Mouse (Mus musculus): Measurements from ENCODE around the gene Gbe1. TPM values are rescaled to one million over a fixed set of nuclear protein-coding genes. Genes with fewer than 3 reads are reported as not detected.

The Gbe1 gene
- total and polyA plus RNA-seq, 2 experiments from 2014 or later, result 57.6 to 72.4 TPM

- H3K4me2 ChIP-seq (ENCODE audit: low read depth, low read length), result no peak overlapping the region
- no peaks in the 10 kb centered on the region for H3K4me1 ChIP-seq (ENCODE audit: control insufficient read depth, insufficient read depth)
- H3K27ac ChIP-seq (ENCODE audit: low read depth), result no peak overlapping the region
- no peak overlapping the region for H3K9ac ChIP-seq (replicated peaks; ENCODE audit: low read depth, low read length)
- ATAC-seq (ENCODE audit: insufficient read depth, low read depth), result no peak
- no peaks in the 10 kb centered on the region for H3K27me3 ChIP-seq (ENCODE audit: control insufficient read depth, insufficient read depth, low read length)
- no peak overlapping the region for H3K4me3 ChIP-seq (ENCODE audit: low read depth, low read length)
- no peak for DNase-seq (ENCODE audit: low spot score)
- no peaks in the 10 kb centered on the region for H3K9me3 ChIP-seq (replicated peaks; ENCODE audit: control insufficient read depth, low read length)
- no peaks in the 10 kb centered on the region for H3K36me3 ChIP-seq (replicated peaks; ENCODE audit: control insufficient read depth, insufficient read depth, low read length)
- 74% methylated on average over 3 of the region's 3 CpGs for WGBS
- TF ChIP-seq CTCF (IDR thresholded peaks at IDR 0.05; ENCODE audit: low read depth), result no peak
- no peak for TF ChIP-seq EP300 (IDR thresholded peaks at IDR 0.05; ENCODE audit: low read depth)
Observed at GRCm38 (mm10) chr16:70337661-70338060, 23.9 kb downstream of the Gbe1 start.

GRCm38 (mm10) chr16:70344496-70344895 is 30.7 kb downstream of the Gbe1 start:
- H3K9ac ChIP-seq (replicated peaks; ENCODE audit: low read depth, low read length), result no peak overlapping the region
- H3K27ac ChIP-seq (ENCODE audit: low read depth), result no peak overlapping the region
- no peak overlapping the region for H3K4me3 ChIP-seq (ENCODE audit: low read depth, low read length)
- ATAC-seq (ENCODE audit: insufficient read depth, low read depth) (no peak), DNase-seq (ENCODE audit: low spot score) (no peak)
- no peak overlapping the region for H3K4me2 ChIP-seq (ENCODE audit: low read depth, low read length)
- H3K27me3 ChIP-seq (ENCODE audit: control insufficient read depth, insufficient read depth, low read length), result no peaks in the 10 kb centered on the region
- 67% methylated on average over 1 of the region's 1 CpGs for WGBS
- no peaks in the 10 kb centered on the region for H3K36me3 ChIP-seq (replicated peaks; ENCODE audit: control insufficient read depth, insufficient read depth, low read length)
- H3K4me1 ChIP-seq (ENCODE audit: control insufficient read depth, insufficient read depth), result peaks cover 15% of the 10 kb centered on the region; the same call in 1 of the 2 replicates
- TF ChIP-seq CTCF (IDR thresholded peaks at IDR 0.05; ENCODE audit: low read depth) (no peak), EP300 (IDR thresholded peaks at IDR 0.05; ENCODE audit: low read depth) (no peak)
- H3K9me3 ChIP-seq (replicated peaks; ENCODE audit: control insufficient read depth, low read length), result no peaks in the 10 kb centered on the region

GRCm38 (mm10) chr16:70345607-70346006 is 31.9 kb downstream of the Gbe1 start:
- Histone ChIP-seq H3K27me3 (ENCODE audit: control insufficient read depth, insufficient read depth, low read length) (no peaks in the 10 kb centered on the region), H3K9ac (replicated peaks; ENCODE audit: low read depth, low read length) (no peak overlapping the region), H3K4me1 (ENCODE audit: control insufficient read depth, insufficient read depth) (peaks cover 18% of the 10 kb centered on the region; the same call in 1 of the 2 replicates), H3K4me2 (ENCODE audit: low read depth, low read length) (no peak overlapping the region), H3K9me3 (replicated peaks; ENCODE audit: control insufficient read depth, low read length) (no peaks in the 10 kb centered on the region), H3K36me3 (replicated peaks; ENCODE audit: control insufficient read depth, insufficient read depth, low read length) (no peaks in the 10 kb centered on the region), H3K27ac (ENCODE audit: low read depth) (no peak overlapping the region), H3K4me3 (ENCODE audit: low read depth, low read length) (no peak overlapping the region)
- no peak for TF ChIP-seq EP300 (IDR thresholded peaks at IDR 0.05; ENCODE audit: low read depth)
- no peak for TF ChIP-seq CTCF (IDR thresholded peaks at IDR 0.05; ENCODE audit: low read depth)
- DNase-seq (ENCODE audit: low spot score), result no peak
- WGBS, result 85% methylated on average over 10 of the region's 10 CpGs
- ATAC-seq (ENCODE audit: insufficient read depth, low read depth), result no peak

- Histone ChIP-seq H3K4me2 (ENCODE audit: low read depth, low read length) (no peak overlapping the region), H3K9me3 (replicated peaks; ENCODE audit: control insufficient read depth, low read length) (no peaks in the 10 kb centered on the region), H3K4me1 (ENCODE audit: control insufficient read depth, insufficient read depth) (peaks cover 20% of the 10 kb centered on the region; the same call in 1 of the 2 replicates), H3K36me3 (replicated peaks; ENCODE audit: control insufficient read depth, insufficient read depth, low read length) (no peaks in the 10 kb centered on the region), H3K27me3 (ENCODE audit: control insufficient read depth, insufficient read depth, low read length) (no peaks in the 10 kb centered on the region), H3K4me3 (ENCODE audit: low read depth, low read length) (no peak overlapping the region), H3K9ac (replicated peaks; ENCODE audit: low read depth, low read length) (no peak overlapping the region), H3K27ac (ENCODE audit: low read depth) (no peak overlapping the region)
- TF ChIP-seq CTCF (IDR thresholded peaks at IDR 0.05; ENCODE audit: low read depth), result no peak
- TF ChIP-seq EP300 (IDR thresholded peaks at IDR 0.05; ENCODE audit: low read depth), result no peak
- no peak for ATAC-seq (ENCODE audit: insufficient read depth, low read depth)
- no peak for DNase-seq (ENCODE audit: low spot score)
- WGBS, result 46% methylated on average over 8 of the region's 8 CpGs
Observed at GRCm38 (mm10) chr16:70350011-70350410, 36.3 kb downstream of the Gbe1 start.

GRCm38 (mm10) chr16:70351641-70352280 is 38.0 kb downstream of the Gbe1 start:
- Histone ChIP-seq H3K9ac (replicated peaks; ENCODE audit: low read depth, low read length) (no peak overlapping the region), H3K36me3 (replicated peaks; ENCODE audit: control insufficient read depth, insufficient read depth, low read length) (no peaks in the 10 kb centered on the region), H3K4me2 (ENCODE audit: low read depth, low read length) (peak overlapping the region; percentile 11; the same call in 1 of the 2 replicates), H3K27ac (ENCODE audit: low read depth) (peak overlapping the region; percentile 81), H3K27me3 (ENCODE audit: control insufficient read depth, insufficient read depth, low read length) (no peaks in the 10 kb centered on the region), H3K4me3 (ENCODE audit: low read depth, low read length) (no peak overlapping the region), H3K4me1 (ENCODE audit: control insufficient read depth, insufficient read depth) (peaks cover 15% of the 10 kb centered on the region; the same call in 1 of the 2 replicates), H3K9me3 (replicated peaks; ENCODE audit: control insufficient read depth, low read length) (no peaks in the 10 kb centered on the region)
- WGBS, result 47% methylated on average over 11 of the region's 11 CpGs
- ATAC-seq (ENCODE audit: insufficient read depth, low read depth) (peak; percentile 74), DNase-seq (ENCODE audit: low spot score) (peak; percentile 46)
- TF ChIP-seq CTCF (IDR thresholded peaks at IDR 0.05; ENCODE audit: low read depth) (no peak), EP300 (IDR thresholded peaks at IDR 0.05; ENCODE audit: low read depth) (no peak)

- Histone ChIP-seq H3K9me3 (replicated peaks; ENCODE audit: control insufficient read depth, low read length) (no peaks in the 10 kb centered on the region), H3K27ac (ENCODE audit: low read depth) (peak overlapping the region; percentile 62; the same call in 1 of the 2 replicates), H3K36me3 (replicated peaks; ENCODE audit: control insufficient read depth, insufficient read depth, low read length) (no peaks in the 10 kb centered on the region), H3K27me3 (ENCODE audit: control insufficient read depth, insufficient read depth, low read length) (no peaks in the 10 kb centered on the region), H3K9ac (replicated peaks; ENCODE audit: low read depth, low read length) (no peak overlapping the region), H3K4me1 (ENCODE audit: control insufficient read depth, insufficient read depth) (peaks cover 10% of the 10 kb centered on the region; the same call in 1 of the 2 replicates), H3K4me2 (ENCODE audit: low read depth, low read length) (no peak overlapping the region), H3K4me3 (ENCODE audit: low read depth, low read length) (no peak overlapping the region)
- TF ChIP-seq EP300 (IDR thresholded peaks at IDR 0.05; ENCODE audit: low read depth) (no peak), CTCF (IDR thresholded peaks at IDR 0.05; ENCODE audit: low read depth) (no peak)
- 47% methylated on average over 3 of the region's 3 CpGs for WGBS
- no peak for ATAC-seq (ENCODE audit: insufficient read depth, low read depth)
- peak; percentile 51 for DNase-seq (ENCODE audit: low spot score)
Observed at GRCm38 (mm10) chr16:70352571-70352970, 38.8 kb downstream of the Gbe1 start.

Measured in heart, postnatal 0 days (tissue).